Mouse (Mus musculus) cortical plate, adult 2 months (tissue): ENCODE data around the gene Nup98.

Experiments used
- CTCF ChIP-seq: fragments of 200-500 bp; IDR thresholded peaks from 2 replicates; pipeline ENCODE4 v1.5.1; 2011; ENCODE audit warnings: mild to moderate bottlenecking, control low read depth, low read length; ENCODE audit not compliant: insufficient read depth; ENCODE audit errors: extremely low read depth
- POLR2A ChIP-seq: fragments of 200-500 bp; IDR thresholded peaks from 2 replicates; pipeline ENCODE4 v1.6.1; 2011; ENCODE audit warnings: mild to moderate bottlenecking, low read length, control low read depth; ENCODE audit not compliant: insufficient read depth; ENCODE audit errors: extremely low read depth

DNA sequence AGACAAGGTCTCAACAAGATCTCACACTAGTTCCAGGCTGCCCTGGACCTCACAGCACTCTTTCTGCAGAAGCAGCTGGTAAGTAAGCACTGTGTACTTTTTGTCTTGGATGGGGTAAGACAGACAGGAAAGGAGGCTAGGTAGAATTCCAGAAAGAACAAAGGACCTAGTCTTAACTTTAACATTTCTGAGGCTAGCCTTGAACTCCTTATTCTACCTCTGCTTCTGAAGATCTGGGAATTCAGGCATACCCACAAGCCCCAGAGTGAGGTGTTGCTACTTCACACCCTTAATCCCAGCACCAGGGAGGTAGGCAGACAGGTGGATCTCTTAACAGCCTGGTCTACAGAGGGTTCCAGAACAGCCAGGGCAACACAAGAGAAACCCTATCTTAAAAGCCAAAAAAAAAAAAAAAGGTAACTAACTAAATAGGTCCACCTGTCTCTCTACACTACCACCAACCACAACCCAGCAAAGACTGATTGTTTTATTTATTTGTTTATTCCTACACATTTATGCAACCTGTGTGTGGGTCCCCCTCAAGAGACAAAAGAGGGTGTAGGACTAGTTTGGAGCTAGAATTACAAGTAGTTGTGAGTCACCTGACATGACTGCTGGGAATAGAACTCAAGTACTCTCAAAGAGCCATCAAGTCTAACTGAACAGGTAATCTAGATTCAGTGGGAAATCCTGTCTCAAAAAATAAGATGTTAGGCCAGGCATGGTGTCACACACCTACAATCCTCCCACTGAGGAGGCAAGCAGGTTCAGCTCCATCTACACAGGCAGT, 8.8 kb downstream of the Nup98 start:
- TF ChIP-seq CTCF (no peak), POLR2A (no peak)
